Mouse (Mus musculus) midbrain, embryonic 14.5 days (tissue): Measurements from ENCODE around the gene Zscan5b. TPM values are rescaled to one million over a fixed set of nuclear protein-coding genes. Genes with fewer than 3 reads are reported as not detected.
"Not testable (repeated sequence)": the region's sequence is repeated elsewhere in the genome, so short reads cannot be mapped to it uniquely, and the experiment has no call there.

ENCODE experiments used
- ATAC-seq: fragments of 200-750 bp; cut with Nextera tagmentation; 2 replicates; pipeline ENCODE4 v1.8.0; 2017; ENCODE audit warnings: moderate number of reproducible peaks, moderate library complexity; ENCODE audit not compliant: low FRiP score, low TSS enrichment
- DNase-seq: peaks from one replicate; pipeline ENCODE4 v3.0.0-alpha.2; 2015
- H3K27ac ChIP-seq: fragments of 300-500 bp; sonication (generic); replicated peaks from 2 replicates; pipeline ENCODE4 v1.5.1; 2014; ENCODE audit warnings: mild to moderate bottlenecking, low read depth, low read length, moderate library complexity
- H3K27me3 ChIP-seq: fragments of 300-500 bp; sonication (generic); 2 replicates; pipeline ENCODE4 v1.6.1; 2014; ENCODE audit warnings: low read length, control low read depth, mixed read lengths; ENCODE audit not compliant: control insufficient read depth, insufficient read depth
- H3K36me3 ChIP-seq: fragments of 300-500 bp; sonication (generic); 2 replicates; pipeline ENCODE4 v1.6.1; 2014; ENCODE audit warnings: low read length, control low read depth; ENCODE audit not compliant: control insufficient read depth, insufficient read depth
- H3K4me1 ChIP-seq: fragments of 300-500 bp; sonication (generic); 2 replicates; pipeline ENCODE4 v1.6.1; 2014; ENCODE audit warnings: mild to moderate bottlenecking, antibody characterized with exemption, low read length, control low read depth; ENCODE audit not compliant: control insufficient read depth, insufficient read depth
- H3K4me2 ChIP-seq: fragments of 300-500 bp; sonication (generic); 2 replicates; pipeline ENCODE4 v1.6.1; 2014; ENCODE audit warnings: mild to moderate bottlenecking, low read length, moderate library complexity
- H3K4me3 ChIP-seq: fragments of 300-500 bp; sonication (generic); replicated peaks from 2 replicates; pipeline ENCODE4 v1.5.1; 2014; ENCODE audit warnings: low read depth, low read length
- H3K9ac ChIP-seq: fragments of 300-500 bp; sonication (generic); replicated peaks from 2 replicates; pipeline ENCODE4 v1.6.1; 2014; ENCODE audit warnings: mild to moderate bottlenecking, low read length, moderate library complexity
- H3K9me3 ChIP-seq: fragments of 300-500 bp; sonication (generic); 2 replicates; pipeline ENCODE4 v1.6.1; 2016; ENCODE audit warnings: low read length, control low read depth, mixed read lengths; ENCODE audit not compliant: control insufficient read depth
- WGBS: fragments of 180-500 bp; shearing (Covaris S2); extraction: QIAGEN DNeasy Blood & Tissue Kit; methylation state at CpG from one replicate; pipeline ENCODE4 v1.1.7; 2014; 5-methylcytosine and 5-hydroxymethylcytosine counted together
- polyA plus RNA-seq: library from polyadenylated mRNA; unstranded; fragments of >200 nt; fragmentation: Nextera tagmentation; extraction: Ambion mirVana; gene quantifications from 2 replicates; pipeline ENCODE4 v1.2.1, GENCODE M21; 2014

Zscan5b gene
- polyA plus RNA-seq, 1 experiment from 2014 or later, result not detected

- DNase-seq (no peak), ATAC-seq (no peak)
- WGBS, result 34% methylated on average over 16 of the region's 16 CpGs
- Histone ChIP-seq H3K9me3 (no peaks in the 10 kb centered on the region), H3K9ac (no peak overlapping the region), H3K4me1 (no peaks in the 10 kb centered on the region), H3K4me2 (no peak overlapping the region), H3K27ac (no peak overlapping the region), H3K27me3 (no peaks in the 10 kb centered on the region), H3K4me3 (no peak overlapping the region), H3K36me3 (no peaks in the 10 kb centered on the region)
Measured at GRCm38 (mm10) chr7:6258232-6259220, 36.4 kb downstream of the Zscan5b start.

- not testable (repeated sequence) for H3K4me3 ChIP-seq, H3K9ac ChIP-seq, H3K27me3 ChIP-seq, H3K4me1 ChIP-seq, DNase-seq, H3K36me3 ChIP-seq, H3K4me2 ChIP-seq, ATAC-seq, H3K9me3 ChIP-seq, H3K27ac ChIP-seq
- 38% methylated on average over 2 of the region's 2 CpGs for WGBS
Measured at GRCm38 (mm10) chr7:6260004-6260403, 37.9 kb downstream of the Zscan5b start.

- WGBS, result 83% methylated on average over 3 of the region's 3 CpGs
- H3K27me3 ChIP-seq, result no peaks in the 10 kb centered on the region
- no peak overlapping the region for H3K4me2 ChIP-seq
- H3K9ac ChIP-seq, result no peak overlapping the region
- DNase-seq (no peak), ATAC-seq (no peak)
- no peak overlapping the region for H3K27ac ChIP-seq
- H3K9me3 ChIP-seq, result no peaks in the 10 kb centered on the region
- H3K36me3 ChIP-seq, result no peaks in the 10 kb centered on the region
- no peaks in the 10 kb centered on the region for H3K4me1 ChIP-seq
- H3K4me3 ChIP-seq, result no peak overlapping the region
Measured at GRCm38 (mm10) chr7:6262120-6262519, 40.0 kb downstream of the Zscan5b start.

- Histone ChIP-seq H3K9ac (no peak overlapping the region), H3K4me1 (no peaks in the 10 kb centered on the region), H3K27ac (no peak overlapping the region), H3K9me3 (no peaks in the 10 kb centered on the region), H3K27me3 (no peaks in the 10 kb centered on the region), H3K4me3 (no peak overlapping the region), H3K4me2 (no peak overlapping the region), H3K36me3 (no peaks in the 10 kb centered on the region)
- 81% methylated on average over 4 of the region's 4 CpGs for WGBS
- ATAC-seq, result no peak
- DNase-seq, result no peak
Measured at GRCm38 (mm10) chr7:6262984-6263383, 40.9 kb downstream of the Zscan5b start.

GRCm38 (mm10) chr7:6265695-6266094, 43.6 kb downstream of the Zscan5b start:
- WGBS, result 66% methylated on average over 8 of the region's 8 CpGs
- DNase-seq (no peak), ATAC-seq (no peak)
- Histone ChIP-seq H3K27ac (no peak overlapping the region), H3K4me2 (no peak overlapping the region), H3K36me3 (no peaks in the 10 kb centered on the region), H3K4me1 (no peaks in the 10 kb centered on the region), H3K27me3 (no peaks in the 10 kb centered on the region), H3K9ac (no peak overlapping the region), H3K9me3 (no peaks in the 10 kb centered on the region), H3K4me3 (no peak overlapping the region)

- Histone ChIP-seq H3K36me3 (no peaks in the 10 kb centered on the region), H3K27me3 (no peaks in the 10 kb centered on the region), H3K4me3 (no peak overlapping the region), H3K4me2 (no peak overlapping the region), H3K27ac (no peak overlapping the region), H3K4me1 (no peaks in the 10 kb centered on the region), H3K9ac (no peak overlapping the region), H3K9me3 (no peaks in the 10 kb centered on the region)
- ATAC-seq, result no peak
- 57% methylated on average over 3 of the region's 3 CpGs for WGBS
- DNase-seq, result no peak
Measured at GRCm38 (mm10) chr7:6277906-6278305, 55.8 kb downstream of the Zscan5b start.

GRCm38 (mm10) chr7:6282749-6283148, 60.7 kb downstream of the Zscan5b start:
- no peaks in the 10 kb centered on the region for H3K27me3 ChIP-seq
- H3K9ac ChIP-seq, result peak overlapping the region; percentile 54; the same call in 1 of the 2 replicates
- H3K4me2 ChIP-seq, result peak overlapping the region; percentile 58
- no peaks in the 10 kb centered on the region for H3K9me3 ChIP-seq
- H3K27ac ChIP-seq, result no peak overlapping the region
- ATAC-seq (no peak), DNase-seq (peak; percentile 92)
- peaks cover 9% of the 10 kb centered on the region for H3K4me1 ChIP-seq
- no peaks in the 10 kb centered on the region for H3K36me3 ChIP-seq
- 3% methylated on average over 1 of the region's 1 CpGs for WGBS
- peak overlapping the region; percentile 47 for H3K4me3 ChIP-seq

GRCm38 (mm10) chr7:6283451-6284075, 61.5 kb downstream of the Zscan5b start:
- DNase-seq, result peak; percentile 94
- peak overlapping the region; percentile 47 for H3K4me3 ChIP-seq
- H3K9ac ChIP-seq, result peak overlapping the region; percentile 54
- H3K27me3 ChIP-seq, result no peaks in the 10 kb centered on the region
- ATAC-seq, result peak; percentile 69
- no peaks in the 10 kb centered on the region for H3K36me3 ChIP-seq
- peak overlapping the region; percentile 91 for H3K27ac ChIP-seq
- no peaks in the 10 kb centered on the region for H3K9me3 ChIP-seq
- H3K4me1 ChIP-seq, result peaks cover 13% of the 10 kb centered on the region
- peak overlapping the region; percentile 58 for H3K4me2 ChIP-seq
- WGBS, result under 1% methylated on average over 23 of the region's 23 CpGs
